Mouse (Mus musculus) spleen, adult 2 months (tissue): ENCODE data around the gene Tbxas1.

Experiments used
- CTCF ChIP-seq: fragments of 200-500 bp; IDR thresholded peaks from 2 replicates; pipeline ENCODE4 v1.5.1; 2011; ENCODE audit warnings: mild to moderate bottlenecking, inconsistent platforms; ENCODE audit not compliant: insufficient read depth, insufficient read length, insufficient replicate concordance; ENCODE audit errors: extremely low read depth
- POLR2A ChIP-seq: fragments of 200-500 bp; IDR thresholded peaks from 2 replicates; pipeline ENCODE4 v1.6.1; 2011; ENCODE audit warnings: low read depth, low read length, inconsistent platforms

GRCm38 (mm10) chr6:39063541-39063940, 188.3 kb downstream of the Tbxas1 start:
- TF ChIP-seq CTCF, result no peak
- no peak for TF ChIP-seq POLR2A
